Mouse (Mus musculus) lung, postnatal 0 days (tissue): ENCODE results near the gene Abcb8.

ENCODE experiments used
- CTCF ChIP-seq: IDR thresholded peaks from 2 replicates; pipeline ENCODE4 v1.5.1; 2016; ENCODE audit warnings: antibody characterized with exemption, mild to moderate bottlenecking
- EP300 ChIP-seq: IDR thresholded peaks from 2 replicates; pipeline ENCODE4 v1.6.1; 2016; ENCODE audit warnings: antibody characterized with exemption, mild to moderate bottlenecking, control low read depth

GRCm38 (mm10) chr5:24348128-24348527 is 45.3 kb upstream of the Abcb8 start:
- no peak for TF ChIP-seq CTCF
- no peak for TF ChIP-seq EP300
